Mouse (Mus musculus) MEL (cell line): ENCODE data around the gene Aurkaip1. TPM values are rescaled to one million over a fixed set of nuclear protein-coding genes. Genes with fewer than 3 reads are reported as not detected.

Experiments
- DNase-seq: peaks from one replicate; pipeline ENCODE4 v3.0.0; 2011; ENCODE audit warnings: low read depth, low spot score
- H3K27ac ChIP-seq: 2 replicates; pipeline ENCODE4 v1.5.1; 2012; ENCODE audit warnings: low read depth, mild to moderate bottlenecking, control low read depth, low read length, moderate library complexity; ENCODE audit not compliant: control insufficient read depth
- H3K27me3 ChIP-seq, 2 experiments: fragments of 150-350 bp in 1 of 2; sonication (generic) in 1 of 2; 2 replicates each; pipeline ENCODE4 v1.6.1; 2012; ENCODE audit warnings: low read length in 2 of 2, mild to moderate bottlenecking in 2 of 2, improper control_type of control experiment in 1 of 2, moderate library complexity in 1 of 2; ENCODE audit not compliant: insufficient read depth in 2 of 2, control insufficient read depth in 1 of 2
- H3K36me3 ChIP-seq, 2 experiments: 2 replicates each; pipeline ENCODE4 v1.6.1; 2012 to 2014; ENCODE audit warnings: low read length in 2 of 2, improper control_type of control experiment in 1 of 2, inconsistent platforms in 1 of 2, mild to moderate bottlenecking in 1 of 2; ENCODE audit not compliant: insufficient read depth in 2 of 2, control insufficient read depth in 1 of 2
- H3K4me1 ChIP-seq, 2 experiments: fragments of 150-350 bp in 1 of 2; sonication (generic) in 1 of 2; 2 replicates each; pipeline ENCODE4 v1.6.1; 2012; ENCODE audit warnings: low read length in 2 of 2, improper control_type of control experiment in 1 of 2, mild to moderate bottlenecking in 1 of 2; ENCODE audit not compliant: insufficient read depth in 2 of 2, control insufficient read depth in 1 of 2
- H3K4me3 ChIP-seq, 2 experiments: fragments of 150-350 bp in 1 of 2; sonication (generic) in 1 of 2; 2 replicates each; pipeline ENCODE4 v1.5.1; 2012; ENCODE audit warnings: low read depth in 2 of 2, low read length in 2 of 2, mild to moderate bottlenecking in 2 of 2, moderate library complexity in 2 of 2, control low read depth in 1 of 2, improper control_type of control experiment in 1 of 2; ENCODE audit not compliant: control insufficient read depth in 1 of 2, insufficient read depth in 1 of 2
- H3K79me2 ChIP-seq: 2 replicates; pipeline ENCODE4 v1.6.1; 2012; ENCODE audit warnings: mild to moderate bottlenecking, low read length, moderate library complexity; ENCODE audit not compliant: control insufficient read depth, poor library complexity, insufficient read depth
- H3K9ac ChIP-seq: 2 replicates; pipeline ENCODE4 v1.6.1; 2012; ENCODE audit warnings: low read depth, mild to moderate bottlenecking, control low read depth, low read length, moderate library complexity; ENCODE audit not compliant: control insufficient read depth, poor library complexity, severe bottlenecking
- H3K9me3 ChIP-seq: fragments of 150-350 bp; sonication (generic); replicated peaks from 2 replicates; pipeline ENCODE4 v1.6.1; 2012; ENCODE audit warnings: mild to moderate bottlenecking, low read length, improper control_type of control experiment, moderate library complexity; ENCODE audit not compliant: insufficient read depth
- BHLHE40 ChIP-seq: IDR thresholded peaks from 2 replicates; pipeline ENCODE4 v1.6.1; 2012; ENCODE audit warnings: low read depth, mild to moderate bottlenecking, inconsistent platforms, low read length, improper control_type of control experiment, borderline replicate concordance
- CHD1 ChIP-seq: IDR thresholded peaks from 2 replicates; pipeline ENCODE4 v1.6.1; 2012; ENCODE audit warnings: low read depth, mild to moderate bottlenecking, inconsistent platforms, low read length, improper control_type of control experiment
- CTCF ChIP-seq, 3 experiments: IDR thresholded peaks in 2 of 3; conservative IDR thresholded peaks in 1 of 3; 2 replicates each; pipeline ENCODE4 v1.5.1; 2011 to 2012; ENCODE audit warnings: low read length in 3 of 3, low read depth in 2 of 3, mild to moderate bottlenecking in 2 of 3, improper control_type of control experiment in 1 of 3, inconsistent platforms in 1 of 3, mixed read lengths in 1 of 3, moderate library complexity in 1 of 3; ENCODE audit not compliant: control insufficient read depth in 1 of 3, insufficient read depth in 1 of 3, poor library complexity in 1 of 3, severe bottlenecking in 1 of 3
- E2F4 ChIP-seq: IDR thresholded peaks from 2 replicates; pipeline ENCODE4 v1.6.1; 2011; ENCODE audit warnings: low read depth, low read length, improper control_type of control experiment, borderline replicate concordance
- EP300 ChIP-seq, 2 experiments: IDR thresholded peaks; 2 replicates each; pipeline ENCODE4 v1.6.1; 2011; ENCODE audit warnings: improper control_type of control experiment in 2 of 2, low read length in 2 of 2, low read depth in 1 of 2, mild to moderate bottlenecking in 1 of 2
- HCFC1 ChIP-seq: IDR thresholded peaks from 2 replicates; pipeline ENCODE4 v1.6.1; 2012; ENCODE audit warnings: low read depth, mild to moderate bottlenecking, inconsistent platforms, low read length, improper control_type of control experiment, moderate library complexity
- JUND ChIP-seq: IDR thresholded peaks from 2 replicates; pipeline ENCODE4 v1.6.1; 2011; ENCODE audit warnings: low read depth, mild to moderate bottlenecking, improper control_type of control experiment, low read length
- MAX ChIP-seq: IDR thresholded peaks from 2 replicates; pipeline ENCODE4 v1.6.1; 2011; ENCODE audit warnings: low read length, improper control_type of control experiment
- MXI1 ChIP-seq: IDR thresholded peaks from 2 replicates; pipeline ENCODE4 v1.6.1; 2011; ENCODE audit warnings: mild to moderate bottlenecking, low read depth, low read length, improper control_type of control experiment
- MYC ChIP-seq: IDR thresholded peaks from 2 replicates; pipeline ENCODE4 v1.6.1; 2011; ENCODE audit warnings: low read depth, mild to moderate bottlenecking, low read length, improper control_type of control experiment, moderate library complexity
- NELFE ChIP-seq: IDR thresholded peaks from 2 replicates; pipeline ENCODE4 v1.6.1; 2011; ENCODE audit warnings: low read depth, low read length, improper control_type of control experiment
- POLR2AphosphoS5 ChIP-seq: IDR thresholded peaks from 2 replicates; pipeline ENCODE4 v1.6.1; 2012; ENCODE audit warnings: low read depth, borderline replicate concordance, mild to moderate bottlenecking, inconsistent platforms, low read length, moderate library complexity, mixed read lengths
- TAL1 ChIP-seq: IDR thresholded peaks from 2 replicates; pipeline ENCODE4 v1.6.1; 2012; ENCODE audit warnings: mild to moderate bottlenecking, inconsistent platforms, low read length, moderate library complexity, mixed read lengths
- UBTF ChIP-seq: IDR thresholded peaks from 2 replicates; pipeline ENCODE4 v1.6.1; 2012; ENCODE audit warnings: low read depth, mild to moderate bottlenecking, inconsistent platforms, low read length, improper control_type of control experiment, moderate library complexity, borderline replicate concordance; ENCODE audit not compliant: insufficient read depth
- USF2 ChIP-seq, 2 experiments: IDR thresholded peaks; 2 replicates each; pipeline ENCODE4 v1.6.1; 2011 to 2012; ENCODE audit warnings: improper control_type of control experiment in 2 of 2, low read length in 2 of 2, borderline replicate concordance in 1 of 2, inconsistent platforms in 1 of 2, low read depth in 1 of 2, mild to moderate bottlenecking in 1 of 2; ENCODE audit not compliant: insufficient read depth in 1 of 2
- ZC3H11A ChIP-seq: IDR thresholded peaks from 2 replicates; pipeline ENCODE4 v1.6.1; 2012; ENCODE audit warnings: low read depth, mild to moderate bottlenecking, inconsistent platforms, low read length, improper control_type of control experiment
- ZKSCAN1 ChIP-seq: IDR thresholded peaks from 2 replicates; pipeline ENCODE4 v1.6.1; 2012; ENCODE audit warnings: low read depth, mild to moderate bottlenecking, inconsistent platforms, low read length, improper control_type of control experiment, moderate library complexity
- ZMIZ1 ChIP-seq: IDR thresholded peaks from 2 replicates; pipeline ENCODE4 v1.6.1; 2012; ENCODE audit warnings: low read depth, mild to moderate bottlenecking, inconsistent platforms, low read length, improper control_type of control experiment, moderate library complexity
- polyA plus RNA-seq, 2 experiments: library from polyadenylated mRNA; stranded (reverse) in 1 of 2; unstranded in 1 of 2; fragments of >175 nt in 1 of 2; fragments of >200 nt in 1 of 2; gene quantifications; 2 replicates each; pipeline versions ENCODE4 v1.2.1 to v1.2.4; 2012; ENCODE audit warnings: low replicate concordance in 2 of 2, low read depth in 1 of 2; ENCODE audit not compliant: insufficient read length in 2 of 2, insufficient read depth in 1 of 2, missing spikeins in 1 of 2
- total RNA-seq: library from RNA; depleted of rRNA; stranded (reverse); fragments of 300-350 nt; gene quantifications from 2 replicates; pipeline ENCODE4 v1.2.3, GENCODE M21; 2012

Aurkaip1 gene
- total and polyA plus RNA-seq, 3 experiments = 153 to 203 TPM; not detected in 1

GRCm38 (mm10) chr4:155802075-155802474, 29.0 kb upstream of the Aurkaip1 start (continued):
- TF ChIP-seq CHD1 (no peak), POLR2AphosphoS5 (no peak), ZMIZ1 (no peak), USF2 (IDR thresholded peaks at IDR 0.05; ENCODE audit: borderline replicate concordance in 1 of 2, insufficient read depth in 1 of 2, low read depth in 1 of 2, low read length in 2 of 2) (no peak), JUND (no peak), E2F4 (no peak), TAL1 (peak; percentile 62), MYC (no peak), CTCF (IDR thresholded peaks at IDR 0.05 in 2 of 3, conservative IDR thresholded peaks at IDR 0.05 in 1 of 3; ENCODE audit: control insufficient read depth in 1 of 3, insufficient read depth in 1 of 3, low read depth in 2 of 3, low read length in 3 of 3, poor library complexity in 1 of 3, severe bottlenecking in 1 of 3) (no peak), BHLHE40 (no peak), HCFC1 (no peak), NELFE (no peak), EP300 (IDR thresholded peaks at IDR 0.05; ENCODE audit: low read depth in 1 of 2, low read length in 2 of 2) (peak in 1 of 2 experiments; percentile 40; a peak in 1 of 4 replicates), ZC3H11A (no peak)
- TF ChIP-seq, all 39 proteins: peak for 7

GRCm38 (mm10) chr4:155802741-155803339, 28.2 kb upstream of the Aurkaip1 start, which contains the start of gene Mrpl20:
Mrpl20 (plus strand) TSS chr4:155802878.
- H3K27ac ChIP-seq = peak within 1 kb of the TSS; percentile 78
- H3K9ac ChIP-seq = peak within 1 kb of the TSS; percentile 90
- peaks cover 11 to 15% of the 10 kb centered on the region in 2 experiments for H3K4me1 ChIP-seq
- H3K4me3 ChIP-seq = peak within 1 kb of the TSS; percentile 77 to 93
- no peaks in the 10 kb centered on the region for H3K9me3 ChIP-seq
- TF ChIP-seq MAX (0 out of 2 replicates have a peak, but pooled peaks have one; percentile 56), HCFC1 (0 out of 2 replicates have a peak, but pooled peaks have one; percentile 20), MYC (peak; percentile 92), UBTF (no peak), ZKSCAN1 (no peak), CTCF (IDR thresholded peaks at IDR 0.05 in 2 of 3, conservative IDR thresholded peaks at IDR 0.05 in 1 of 3; ENCODE audit: control insufficient read depth in 1 of 3, insufficient read depth in 1 of 3, low read depth in 2 of 3, low read length in 3 of 3, poor library complexity in 1 of 3, severe bottlenecking in 1 of 3) (peak; percentile 18 to 46 (median 25); a peak in 4 of 6 replicates), MXI1 (peak; percentile 84)
- no peaks in the 10 kb centered on the region for H3K27me3 ChIP-seq
- peaks cover 27% of the 10 kb centered on the region for H3K79me2 ChIP-seq
- peak; percentile 78 for DNase-seq
- peaks cover 5 to 24% of the 10 kb centered on the region in 2 experiments for H3K36me3 ChIP-seq
